Mouse (Mus musculus): ENCODE measurements around the gene 8030474K03Rik.
A peak's percentile ranks its signal among the peaks of the same experiment; 100 is the strongest.
"Not testable (repeated sequence)": the region's sequence is repeated elsewhere in the genome, so short reads cannot be mapped to it uniquely, and the experiment has no call there.

8030474K03Rik gene

GRCm38 (mm10) chrX:101794342-101794741, at the start of gene 8030474K03Rik, which contains the start of gene Gm4779:
Gene 8030474K03Rik (plus strand): TSS chrX:101794656.
Gene Gm4779 (minus strand): TSS chrX:101794423.
- DNase-seq, result no peak

- no peak for DNase-seq
Measured at GRCm38 (mm10) chrX:101750144-101750543, 44.3 kb upstream of the 8030474K03Rik start.

DNA sequence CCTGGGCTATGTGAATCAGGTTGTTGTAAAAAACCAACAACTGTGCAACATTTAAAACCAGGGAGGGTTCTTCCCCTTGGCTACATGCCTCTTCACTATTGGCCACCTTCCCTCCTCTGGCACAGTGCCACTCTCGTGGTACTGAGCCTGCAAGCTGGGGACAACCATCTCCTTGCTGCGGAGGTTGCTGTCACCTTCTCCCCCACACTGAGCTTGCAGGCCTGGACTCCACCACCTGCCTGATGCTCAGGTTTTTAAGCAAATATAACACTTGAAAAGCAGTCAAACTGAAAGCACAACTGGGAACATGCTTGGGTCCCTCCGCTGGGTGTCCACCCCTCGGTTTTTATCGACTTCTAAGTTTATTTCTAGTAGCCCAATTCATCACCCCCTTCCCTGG, 40.0 kb upstream of the 8030474K03Rik start:
- no peak for DNase-seq

DNA sequence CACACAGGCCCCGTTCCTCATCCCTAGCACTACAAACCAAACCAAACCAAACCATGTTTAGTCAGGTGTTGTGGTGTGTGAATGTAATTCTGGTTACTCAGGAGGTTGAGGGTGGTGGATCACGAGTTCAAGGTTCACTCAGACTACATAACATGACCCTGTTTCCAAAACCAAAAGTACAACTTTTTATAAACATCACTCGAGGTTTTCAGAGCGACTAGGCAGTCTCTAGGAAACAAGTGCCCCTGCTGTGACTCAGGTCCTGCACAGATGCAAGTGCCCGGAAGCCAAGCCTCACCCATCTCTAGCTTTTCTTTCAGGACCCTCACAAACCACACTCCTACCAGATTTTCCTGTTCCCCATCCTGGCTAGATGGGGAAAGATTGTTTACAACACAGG, 29.8 kb upstream of the 8030474K03Rik start:
- DNase-seq, result no peak

DNA sequence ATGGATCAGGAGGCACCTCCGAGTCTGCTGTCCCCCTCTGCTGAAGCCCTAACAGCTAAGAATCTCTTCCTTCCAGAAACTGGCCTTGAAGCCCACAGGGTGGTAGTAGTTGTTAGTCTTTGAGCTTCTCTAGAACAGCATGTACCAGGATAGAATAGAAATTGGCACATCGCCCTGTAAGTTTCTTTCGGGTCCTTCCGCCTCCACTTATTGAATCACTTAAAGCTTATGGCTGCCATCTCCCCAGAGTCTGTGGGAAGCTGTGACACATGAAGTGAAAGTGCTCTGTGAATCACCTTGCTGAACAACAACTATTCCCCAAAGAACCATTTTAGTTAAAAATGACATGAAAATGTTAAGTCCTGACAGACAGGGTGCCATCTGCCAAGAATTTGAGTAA, 29.3 kb upstream of the 8030474K03Rik start:
- DNase-seq, result no peak

DNA sequence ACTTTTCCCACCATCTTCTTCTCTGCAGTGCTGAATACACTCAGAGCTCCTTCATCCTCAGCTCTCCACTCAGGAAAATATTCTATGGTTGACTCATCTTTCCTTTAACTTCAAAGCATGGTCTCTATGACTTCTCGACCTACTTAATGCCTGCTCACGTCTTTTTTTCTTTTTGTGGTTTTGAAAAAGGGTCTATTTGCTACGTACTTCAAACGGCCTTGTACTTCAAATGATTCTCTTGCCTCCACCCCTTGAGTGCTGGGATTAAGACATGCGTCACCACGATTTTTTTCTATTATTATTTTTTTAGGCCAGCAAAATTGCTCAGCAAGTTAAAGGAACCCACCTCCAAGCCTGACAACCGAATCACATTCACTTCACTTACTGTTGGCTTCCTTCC, 27.2 kb upstream of the 8030474K03Rik start:
- DNase-seq, result no peak

- DNase-seq, result no peak
Measured at GRCm38 (mm10) chrX:101769478-101769877, 25.0 kb upstream of the 8030474K03Rik start.

- DNase-seq, result no peak
Measured at GRCm38 (mm10) chrX:101770307-101770706, 24.1 kb upstream of the 8030474K03Rik start.

DNA sequence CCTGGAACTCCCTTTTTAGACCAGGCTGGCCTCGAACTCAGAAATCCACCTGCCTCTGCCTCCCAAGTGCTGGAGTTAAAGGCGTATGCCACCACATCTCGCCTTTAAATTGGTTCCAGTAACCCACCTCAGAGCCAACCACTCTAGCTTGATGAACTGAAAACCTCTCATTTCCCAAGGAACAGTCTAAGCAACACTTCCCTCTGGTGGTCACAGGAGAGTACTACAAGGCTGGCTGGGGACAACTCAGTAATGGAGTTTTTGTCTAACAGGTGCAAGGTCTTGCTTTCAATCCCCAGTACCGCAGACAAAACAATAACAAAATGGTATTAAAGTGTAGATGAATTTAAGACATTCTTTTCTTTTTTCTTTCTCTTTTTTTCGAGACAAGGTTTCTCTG, 22.4 kb upstream of the 8030474K03Rik start:
- DNase-seq, result peak; percentile 46

DNA sequence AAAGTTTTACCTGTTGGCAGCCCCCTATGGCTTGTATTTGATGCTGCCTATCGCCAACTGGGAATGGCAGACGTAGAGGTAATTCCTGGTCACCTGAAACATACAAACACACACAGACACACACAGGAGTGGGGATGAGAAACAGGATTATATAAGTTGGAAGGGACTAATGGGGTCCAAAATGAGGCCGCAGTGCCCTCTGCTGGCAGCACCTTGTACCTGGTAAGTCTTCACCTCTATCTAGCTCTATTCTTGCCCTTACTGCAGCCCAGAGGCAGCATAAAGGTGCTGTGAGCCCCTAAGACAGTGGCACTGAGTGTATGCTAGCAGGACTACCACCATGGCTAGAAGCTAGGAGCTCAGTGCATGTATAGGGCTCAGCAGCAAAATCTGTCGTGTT, 2.9 kb upstream of the 8030474K03Rik start:
- DNase-seq, result peak; percentile 58

- DNase-seq, result peak; percentile 35
Measured at GRCm38 (mm10) chrX:101805512-101805911, 11.1 kb downstream of the 8030474K03Rik start.

GRCm38 (mm10) chrX:101811750-101812149, 17.3 kb downstream of the 8030474K03Rik start:
- DNase-seq, result no peak

DNA sequence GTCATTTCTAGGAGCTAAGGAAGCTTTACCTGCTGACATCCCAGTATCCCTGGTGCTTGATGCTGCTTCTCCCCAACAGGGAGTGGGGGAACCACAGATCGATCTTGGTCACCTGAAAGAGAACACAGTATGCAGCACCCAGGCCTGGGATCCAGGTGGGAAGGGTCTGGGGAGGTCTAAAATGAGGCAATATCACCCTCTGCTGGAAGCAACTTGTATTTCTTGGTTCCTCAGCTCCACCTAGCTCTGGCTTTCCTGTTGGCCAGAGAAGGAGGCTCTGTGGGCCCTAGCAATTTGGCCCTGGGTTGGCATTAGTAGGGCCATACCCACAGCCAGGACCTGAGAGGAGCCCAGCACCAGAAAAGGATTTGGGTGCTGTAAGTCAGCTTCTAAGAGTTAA, 24.7 kb downstream of the 8030474K03Rik start:
- peak; percentile 15 for DNase-seq

- DNase-seq, result not testable (repeated sequence)
Measured at GRCm38 (mm10) chrX:101819980-101820379, 25.5 kb downstream of the 8030474K03Rik start.

- peak; percentile 35 for DNase-seq
Measured at GRCm38 (mm10) chrX:101847191-101847795, 52.8 kb downstream of the 8030474K03Rik start.
